Mouse (Mus musculus): ENCODE measurements at regions not wholly inside any gene's neighbourhood (a gene's known extent, or its start where the extent isn't known, plus 50 kb on each side); places are given as distances from the start of the nearest gene placed in this dataset.

DNA sequence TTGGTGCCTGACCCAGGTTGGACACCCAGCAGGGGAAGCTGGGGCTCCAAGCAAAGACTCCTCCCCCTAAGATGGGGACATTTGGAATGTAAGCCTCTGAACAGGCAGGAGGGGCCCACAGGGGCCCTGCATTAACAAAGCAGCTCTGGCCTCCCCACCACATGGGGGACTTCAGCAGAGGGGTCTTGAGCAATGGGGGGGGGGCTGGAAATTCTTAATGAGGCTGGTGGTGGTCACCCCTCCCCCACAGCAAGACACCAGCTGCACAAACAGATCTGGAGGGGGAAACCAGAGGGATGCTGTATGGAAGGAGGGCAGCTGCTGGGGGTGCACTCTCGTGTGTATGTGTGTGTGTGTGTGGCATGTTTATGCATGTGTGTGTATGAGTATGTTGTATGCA lies 55.2 kb upstream of the Gm26897 start:
- H3K27me3 ChIP-seq (ENCODE audit: control insufficient read depth, insufficient read depth, low read length) = no peaks in the 10 kb centered on the region
- no peak for TF ChIP-seq CTCF (IDR thresholded peaks at IDR 0.05; ENCODE audit: borderline replicate concordance, insufficient read depth, low read depth, low read length)
- TF ChIP-seq POLR2A (IDR thresholded peaks at IDR 0.05; ENCODE audit: borderline replicate concordance, insufficient read depth, low read length) = no peak
- no peaks in the 10 kb centered on the region for H3K4me1 ChIP-seq (ENCODE audit: control insufficient read depth, insufficient read depth, low read length)
- 14% methylated on average over 1 of the region's 1 CpGs for WGBS
- H3K27ac ChIP-seq (ENCODE audit: insufficient read depth, low read length) = no peak overlapping the region
- no peak overlapping the region for H3K4me3 ChIP-seq (replicated peaks; ENCODE audit: insufficient read depth, low read depth, low read length)
- DNase-seq = no peak

- H3K4me3 ChIP-seq (replicated peaks; ENCODE audit: insufficient read depth, low read depth, low read length) = no peak overlapping the region
- TF ChIP-seq CTCF (IDR thresholded peaks at IDR 0.05; ENCODE audit: borderline replicate concordance, insufficient read depth, low read depth, low read length) (no peak), POLR2A (IDR thresholded peaks at IDR 0.05; ENCODE audit: borderline replicate concordance, insufficient read depth, low read length) (no peak)
- no peaks in the 10 kb centered on the region for H3K4me1 ChIP-seq (ENCODE audit: control insufficient read depth, insufficient read depth, low read length)
- no peak overlapping the region for H3K27ac ChIP-seq (ENCODE audit: insufficient read depth, low read length)
- WGBS = 38% methylated on average over 7 of the region's 7 CpGs
- no peak for DNase-seq
- H3K27me3 ChIP-seq (ENCODE audit: control insufficient read depth, insufficient read depth, low read length) = no peaks in the 10 kb centered on the region
Measured at GRCm38 (mm10) chr5:111681362-111682028, 52.2 kb upstream of the Gm26897 start.

DNA sequence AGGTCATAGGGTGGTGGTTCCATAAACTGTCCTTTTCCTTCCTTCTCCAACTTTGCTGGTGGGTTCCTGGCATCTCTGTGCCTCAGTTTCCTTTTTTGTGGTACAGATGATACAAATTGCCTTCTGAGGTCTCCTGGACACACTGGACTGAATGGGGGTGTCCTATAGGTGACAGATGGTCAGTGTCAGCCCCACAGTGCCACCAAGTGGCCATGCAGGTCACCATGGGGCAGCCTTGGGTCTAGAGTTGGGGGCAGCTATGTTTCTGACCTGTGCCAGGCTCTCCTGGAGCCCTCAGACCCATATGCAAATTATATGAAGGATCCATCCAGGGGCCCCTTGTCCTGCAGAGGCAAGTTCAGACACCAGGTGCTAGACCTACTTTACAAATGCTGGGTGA lies 50.8 kb upstream of the Gm26897 start:
- no peaks in the 10 kb centered on the region for H3K4me1 ChIP-seq (ENCODE audit: control insufficient read depth, insufficient read depth, low read length)
- H3K4me3 ChIP-seq (replicated peaks; ENCODE audit: insufficient read depth, low read depth, low read length) = no peak overlapping the region
- no peaks in the 10 kb centered on the region for H3K27me3 ChIP-seq (ENCODE audit: control insufficient read depth, insufficient read depth, low read length)
- no peak for DNase-seq
- no peak overlapping the region for H3K27ac ChIP-seq (ENCODE audit: insufficient read depth, low read length)
- TF ChIP-seq POLR2A (IDR thresholded peaks at IDR 0.05; ENCODE audit: borderline replicate concordance, insufficient read depth, low read length) (no peak), CTCF (IDR thresholded peaks at IDR 0.05; ENCODE audit: borderline replicate concordance, insufficient read depth, low read depth, low read length) (peak; percentile 50; the same call in 1 of the 2 replicates)
